Mouse (Mus musculus): ENCODE measurements around the gene Enpp7. TPM values are rescaled to one million over a fixed set of nuclear protein-coding genes. Genes with fewer than 3 reads are reported as not detected.

Gene Enpp7
- polyA plus RNA-seq, 1 experiment from 2014 or later = not detected

Other genes starting within 250 kb of the Enpp7 start
- gene Rbfox3, start 76.6 kb upstream of the Enpp7 start, polyA plus RNA-seq (2015; fragmentation: Nextera tagmentation; extraction: Ambion mirVana) = 46.4 and 56.3 TPM in 2 replicates
- gene Cbx2, start 34.8 kb downstream of the Enpp7 start, polyA plus RNA-seq (2015; fragmentation: Nextera tagmentation; extraction: Ambion mirVana) = 24.9 and 26.7 TPM in 2 replicates
- 12.3 and 13.4 TPM in 2 replicates for gene Cbx8, start 52.8 kb downstream of the Enpp7 start, polyA plus RNA-seq (2015; fragmentation: Nextera tagmentation; extraction: Ambion mirVana)
- 18.1 and 18.5 TPM in 2 replicates for gene Cbx4, start 98.0 kb downstream of the Enpp7 start, polyA plus RNA-seq (2015; fragmentation: Nextera tagmentation; extraction: Ambion mirVana)
- 52.3 and 54.6 TPM in 2 replicates for gene Tbc1d16, start 240.3 kb downstream of the Enpp7 start, polyA plus RNA-seq (2015; fragmentation: Nextera tagmentation; extraction: Ambion mirVana)
- 11.5 and 14.1 TPM in 2 replicates for gene Ccdc40, start 240.4 kb downstream of the Enpp7 start, polyA plus RNA-seq (2015; fragmentation: Nextera tagmentation; extraction: Ambion mirVana)

Data from forebrain, embryonic 16.5 days (tissue).